Mouse (Mus musculus): ENCODE results near the gene Gdf15.

The Gdf15 gene

DNA sequence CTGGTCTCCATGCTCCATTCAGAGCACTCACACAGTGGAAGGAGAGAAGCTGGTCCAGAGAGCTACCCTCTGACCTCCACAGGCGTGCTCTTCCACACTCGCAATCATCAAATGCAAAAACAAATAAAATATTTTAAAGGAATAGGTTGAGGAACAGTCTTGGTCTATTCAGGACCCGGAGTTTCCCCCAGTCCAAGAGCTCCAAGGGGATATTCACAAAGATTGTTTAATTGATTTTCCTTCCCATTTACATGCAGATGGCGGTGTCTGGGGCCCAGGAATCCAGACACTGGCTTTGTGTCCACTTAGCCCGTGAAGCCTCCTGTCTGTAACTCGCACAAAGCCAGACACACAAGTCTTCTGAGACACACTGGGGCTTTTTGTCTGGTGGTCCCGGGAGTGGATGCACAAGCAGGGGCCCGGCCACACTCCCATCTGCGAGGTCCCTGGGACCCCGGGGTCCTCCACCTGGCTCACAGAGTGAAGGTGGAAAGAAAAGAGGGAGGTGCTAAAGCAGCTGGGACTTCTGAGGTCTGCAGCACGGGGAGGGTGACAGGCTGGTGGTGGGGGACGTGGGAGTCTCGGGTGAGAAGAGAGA lies 24.0 kb upstream of the Gdf15 start:
- DNase-seq = no peak

GRCm38 (mm10) chr8:70655469-70655868 lies 23.2 kb upstream of the Gdf15 start:
- no peak for DNase-seq

DNA sequence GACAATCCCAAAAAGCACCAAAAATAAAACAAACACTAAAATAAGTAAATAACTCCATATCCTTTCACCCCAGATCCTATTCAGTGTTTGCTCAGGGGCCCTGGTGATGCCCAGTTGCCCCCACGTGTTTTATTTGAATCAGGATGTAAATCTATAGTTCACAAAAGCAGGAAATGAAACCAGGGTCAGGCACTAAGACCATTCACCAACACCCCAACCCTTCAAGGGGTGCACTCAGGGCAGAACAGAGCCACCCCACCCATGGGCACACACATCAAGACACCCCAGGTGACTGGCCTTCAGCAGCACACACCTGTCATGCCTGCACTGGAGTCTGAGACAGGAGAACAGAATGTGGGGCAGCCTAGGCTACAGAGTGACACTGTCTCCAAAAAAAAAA lies 21.9 kb upstream of the Gdf15 start:
- DNase-seq = peak in 1 of 2 experiments; percentile 4

GRCm38 (mm10) chr8:70653226-70653625 lies 21.0 kb upstream of the Gdf15 start:
- DNase-seq = peak; percentile 74 to 76

DNA sequence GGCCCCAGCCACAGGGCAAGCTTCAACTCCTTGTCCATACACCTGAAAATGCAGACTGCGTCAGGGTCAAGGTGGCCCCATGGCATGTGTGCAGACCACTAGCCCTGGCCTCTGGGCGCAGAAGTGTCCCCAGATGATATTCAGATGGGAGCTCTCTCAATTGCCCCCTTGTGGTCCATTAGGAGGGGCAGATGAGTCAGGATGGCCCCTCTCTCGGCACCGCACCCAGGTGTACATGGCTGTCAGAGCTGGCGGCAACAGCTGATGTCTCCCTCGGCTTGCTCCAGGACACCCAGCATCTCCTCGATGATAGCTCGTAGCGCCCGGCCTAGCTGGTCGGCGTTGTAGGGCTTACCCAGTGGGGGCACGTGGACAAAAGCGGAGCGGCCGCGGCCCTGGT lies 18.1 kb upstream of the Gdf15 start:
- DNase-seq = no peak

GRCm38 (mm10) chr8:70649324-70649723 lies 17.1 kb upstream of the Gdf15 start:
- peak; percentile 88 to 93 for DNase-seq

- DNase-seq = no peak
Measured at GRCm38 (mm10) chr8:70648921-70649320, 16.7 kb upstream of the Gdf15 start.

GRCm38 (mm10) chr8:70648164-70648442 lies 15.8 kb upstream of the Gdf15 start:
- DNase-seq = no peak

DNA sequence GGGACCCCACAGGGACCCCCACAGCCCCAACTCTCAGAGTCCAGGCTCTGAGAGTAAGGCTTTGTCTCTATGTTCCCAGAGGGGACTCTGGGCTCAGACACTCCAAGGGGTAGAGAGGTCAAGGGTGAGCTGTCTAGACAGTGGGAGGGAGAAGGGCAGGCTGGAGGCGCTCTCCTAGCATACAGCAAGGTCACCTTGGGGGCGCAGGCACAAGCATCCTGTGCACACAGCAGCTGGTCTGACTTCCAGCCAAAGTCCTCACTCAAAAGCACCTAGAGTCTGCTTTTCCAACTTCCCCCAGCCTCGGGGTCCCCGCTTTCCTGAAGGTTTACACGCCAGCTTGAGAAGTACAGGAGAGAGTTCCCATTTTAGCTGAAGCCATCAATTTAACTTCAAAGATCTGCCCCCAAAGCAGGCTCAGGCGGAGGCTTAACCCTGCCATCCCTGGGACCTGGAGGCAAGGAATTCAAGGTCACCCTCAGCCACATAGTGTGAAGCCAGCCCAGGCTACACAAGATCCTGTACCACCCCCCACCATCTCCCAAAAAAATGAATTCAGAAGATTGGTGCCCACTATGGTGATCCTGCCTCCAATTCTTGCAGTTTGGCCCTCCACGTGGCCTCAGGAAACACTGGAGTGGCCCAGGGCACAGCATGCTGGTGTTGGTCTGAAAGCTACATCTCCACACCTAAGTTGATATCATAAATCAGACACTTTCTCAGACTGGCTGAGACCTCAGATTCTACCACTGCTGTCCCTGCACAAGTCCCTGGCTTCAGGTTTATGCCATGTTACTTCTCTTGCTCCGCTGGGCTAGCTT lies 15.3 kb upstream of the Gdf15 start:
- DNase-seq = no peak

DNA sequence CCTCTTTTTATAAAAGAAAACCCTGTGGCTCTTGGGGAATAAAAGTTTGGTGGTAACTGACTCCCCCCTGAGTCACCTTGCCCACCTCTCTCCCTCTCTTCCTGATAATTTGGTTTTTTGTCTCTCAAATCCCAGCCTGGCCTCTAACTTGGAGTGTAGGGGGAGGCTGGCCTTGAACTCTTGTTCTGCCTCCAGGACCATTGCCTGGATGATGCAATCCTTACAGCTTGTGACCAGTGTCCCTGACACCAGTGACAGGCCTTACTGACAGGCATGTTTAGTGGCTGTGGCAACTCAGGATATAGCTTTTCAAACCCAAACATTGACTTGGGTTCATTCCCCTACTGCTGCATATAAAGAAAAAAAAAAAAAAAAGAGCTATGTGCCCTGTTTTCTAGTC lies 14.5 kb upstream of the Gdf15 start:
- no peak for DNase-seq

GRCm38 (mm10) chr8:70646369-70646768 lies 14.1 kb upstream of the Gdf15 start:
- no peak for DNase-seq

DNA sequence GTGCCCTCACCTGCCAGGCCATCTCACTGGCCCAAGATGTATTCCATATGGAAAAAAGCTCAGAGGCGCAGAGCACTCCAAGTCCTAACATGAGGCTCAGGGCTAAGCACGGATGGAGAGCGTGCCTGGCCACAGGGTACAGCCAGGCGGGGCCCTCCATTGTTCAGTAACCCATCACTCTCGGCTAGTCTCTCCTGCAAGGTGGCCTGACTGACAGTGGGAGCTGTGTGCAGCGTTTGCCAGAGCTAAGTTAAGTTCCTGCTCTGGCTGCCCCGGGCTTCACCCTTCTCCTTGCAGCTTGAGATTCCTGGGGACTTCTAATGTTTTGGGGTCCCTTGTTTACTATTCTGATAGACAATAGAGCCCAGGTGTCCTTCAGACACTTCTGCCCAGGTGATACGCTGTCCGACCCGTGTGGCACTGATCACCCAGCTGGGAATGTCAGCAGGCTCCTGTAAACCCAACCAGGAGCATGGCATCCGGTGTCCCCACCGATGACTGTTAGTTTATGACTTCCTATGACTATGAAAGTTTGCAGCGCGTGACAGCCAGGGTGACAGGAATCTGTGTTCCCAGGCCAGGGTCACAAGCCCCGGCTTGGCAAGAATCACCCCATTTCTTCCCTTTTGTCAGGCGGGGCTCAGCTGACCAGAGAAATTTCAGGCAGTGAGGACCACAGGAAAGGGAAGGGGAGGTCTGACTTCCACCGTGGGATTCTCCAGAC lies 13.4 kb upstream of the Gdf15 start:
- peak; percentile 58 to 64 for DNase-seq

- DNase-seq = no peak
Measured at GRCm38 (mm10) chr8:70644065-70644464, 11.8 kb upstream of the Gdf15 start.

DNA sequence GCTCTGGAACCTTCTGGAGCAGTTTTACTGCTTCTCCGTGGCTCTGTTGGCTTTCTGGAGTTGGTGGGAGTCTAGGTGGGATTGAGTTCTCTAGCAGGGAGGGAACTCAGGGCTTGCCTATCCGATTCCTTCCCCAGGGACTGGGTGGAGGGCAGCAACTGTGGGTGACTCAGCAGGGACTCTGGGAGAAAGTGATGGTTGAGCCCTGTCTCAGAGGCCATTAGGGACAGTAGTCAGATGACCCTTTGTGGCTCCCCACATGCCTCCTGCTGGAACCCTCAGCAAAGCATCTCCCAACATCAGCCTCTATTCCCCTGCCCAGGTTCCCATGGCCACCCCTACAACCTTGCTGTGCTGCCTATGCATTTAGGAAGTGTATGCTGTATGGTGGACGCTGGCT lies 10.8 kb upstream of the Gdf15 start:
- DNase-seq = no peak

GRCm38 (mm10) chr8:70638752-70639151 lies 6.5 kb upstream of the Gdf15 start:
- no peak for DNase-seq

DNA sequence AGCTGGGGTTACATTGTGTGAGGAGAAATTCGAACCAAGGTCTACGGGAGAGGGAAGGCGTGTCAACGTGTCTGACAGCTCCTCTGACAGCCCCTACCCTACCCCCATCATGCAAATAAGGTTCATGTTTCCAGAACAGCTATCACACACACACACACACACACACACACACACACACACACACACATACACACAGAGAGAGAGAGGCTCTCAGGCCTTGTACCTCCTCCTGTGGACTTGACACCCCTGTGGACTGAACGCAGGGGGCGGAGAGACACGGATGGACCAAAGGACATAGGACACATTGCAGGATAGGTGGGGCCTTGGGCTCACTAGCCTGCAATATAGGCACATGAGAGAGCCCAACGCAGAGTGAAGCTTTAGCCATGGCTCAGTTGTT lies 4.6 kb upstream of the Gdf15 start:
- DNase-seq = no peak

- no peak for DNase-seq
Measured at GRCm38 (mm10) chr8:70635527-70635926, 3.3 kb upstream of the Gdf15 start.

GRCm38 (mm10) chr8:70634066-70634465 lies 1.8 kb upstream of the Gdf15 start:
- DNase-seq = peak; percentile 86 to 90

DNA sequence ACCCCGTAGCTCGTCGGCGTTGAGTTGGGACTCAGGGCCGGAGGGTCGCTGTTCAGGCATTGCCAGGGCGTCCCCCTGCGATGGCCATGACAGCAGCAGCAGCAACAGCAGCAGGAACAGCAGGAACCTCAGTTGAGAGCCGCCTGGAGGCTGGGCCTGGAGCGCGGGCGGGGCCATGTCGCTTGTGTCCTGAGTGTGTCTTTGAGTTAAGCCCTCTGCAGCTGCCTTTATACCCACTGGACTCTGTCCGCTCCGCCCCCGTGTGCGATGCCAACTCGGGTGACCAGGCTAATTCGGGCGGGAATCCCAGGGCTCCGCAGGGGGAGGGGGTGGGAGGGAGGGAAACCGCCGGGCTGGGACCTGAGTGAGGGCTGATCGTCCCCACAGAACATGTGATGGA lies 820 bp downstream of the Gdf15 start:
- DNase-seq = peak; percentile 62 to 69

DNA sequence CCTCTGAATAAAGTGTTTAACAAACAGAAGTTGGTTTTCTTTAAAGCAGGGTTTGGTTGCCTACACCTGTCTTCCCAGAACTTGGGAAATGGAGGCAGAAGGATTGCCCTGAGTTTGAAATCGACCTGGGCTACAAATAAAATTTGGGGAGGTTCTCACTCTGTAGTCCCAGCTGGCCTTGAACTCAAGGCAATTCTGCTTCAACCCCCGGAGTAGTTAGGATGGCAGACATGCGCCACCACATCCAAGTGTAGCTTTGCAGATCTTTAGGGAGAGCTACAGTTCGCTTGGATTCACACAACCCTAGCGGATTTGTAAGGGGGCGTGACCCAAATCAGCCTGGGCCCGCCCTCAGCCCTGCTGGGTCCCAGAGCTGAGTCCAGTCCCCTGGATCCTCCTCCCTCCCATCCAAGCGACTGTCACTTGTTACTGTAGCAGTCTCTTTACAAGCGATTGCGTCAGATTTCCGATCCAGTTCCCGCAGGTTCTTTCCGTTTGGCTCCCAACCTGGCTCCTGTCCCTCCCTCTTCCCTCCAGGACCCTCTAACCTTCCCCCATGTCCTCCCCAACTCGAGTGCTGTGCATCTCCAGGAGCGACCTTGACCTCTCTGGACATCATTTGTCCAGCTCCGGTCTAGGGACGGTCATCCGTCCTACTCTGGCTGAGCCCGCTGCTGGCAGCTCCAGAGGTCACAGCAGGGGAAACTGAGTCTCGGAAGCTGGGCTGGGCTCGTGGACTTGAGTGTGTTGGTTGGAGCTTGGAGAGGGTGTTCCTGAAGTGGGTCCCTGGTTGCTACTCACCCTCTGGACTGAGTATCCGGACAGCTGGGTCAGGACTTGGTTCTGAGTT lies 1.5 kb downstream of the Gdf15 start:
- DNase-seq = peak; percentile 68 to 82

DNA sequence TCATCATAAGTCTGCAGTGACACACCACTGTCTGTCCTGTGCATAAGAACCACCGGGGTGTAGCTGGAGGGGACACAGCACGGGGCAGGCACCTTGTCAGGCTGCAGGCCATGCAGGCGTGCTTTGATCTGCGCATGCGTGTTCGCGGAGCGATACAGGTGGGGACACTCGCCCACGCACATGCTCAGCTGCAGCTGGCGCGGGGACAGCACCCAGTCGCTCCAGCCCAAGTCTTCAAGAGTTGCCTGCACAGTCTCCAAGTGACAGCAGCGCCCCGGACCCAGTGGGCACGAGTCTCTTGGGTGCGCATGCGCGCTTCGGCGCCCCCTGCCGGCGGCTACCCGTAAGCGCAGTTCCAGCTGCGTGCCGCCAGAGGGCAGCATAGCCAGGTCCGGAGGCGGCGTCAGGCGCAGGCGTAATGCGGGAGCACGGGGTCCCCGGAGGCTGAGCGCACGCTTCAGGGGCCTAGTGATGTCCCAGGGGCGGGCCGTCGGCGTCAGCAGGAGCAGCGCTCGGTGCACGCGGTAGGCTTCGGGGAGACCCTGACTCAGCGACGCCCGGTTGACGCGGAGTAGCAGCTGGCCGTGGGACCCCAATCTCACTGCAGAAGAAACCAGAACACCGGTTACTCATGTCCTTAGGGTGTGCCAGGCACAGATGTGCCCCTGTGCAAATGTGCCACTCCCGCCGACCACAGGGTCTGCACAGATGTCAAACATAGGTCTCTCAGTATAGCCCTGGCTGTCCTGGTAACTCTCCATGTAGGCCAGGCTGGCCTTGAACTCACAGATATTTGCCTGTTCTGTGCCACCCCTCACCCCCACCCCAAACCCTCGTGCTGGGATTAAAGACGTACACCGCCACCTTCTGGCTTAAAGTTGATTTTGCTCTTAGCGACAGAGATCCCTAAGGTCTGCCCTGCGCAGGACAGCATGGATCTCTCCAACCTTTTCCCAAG lies 2.4 kb downstream of the Gdf15 start:
- peak; percentile 85 to 87 for DNase-seq

DNA sequence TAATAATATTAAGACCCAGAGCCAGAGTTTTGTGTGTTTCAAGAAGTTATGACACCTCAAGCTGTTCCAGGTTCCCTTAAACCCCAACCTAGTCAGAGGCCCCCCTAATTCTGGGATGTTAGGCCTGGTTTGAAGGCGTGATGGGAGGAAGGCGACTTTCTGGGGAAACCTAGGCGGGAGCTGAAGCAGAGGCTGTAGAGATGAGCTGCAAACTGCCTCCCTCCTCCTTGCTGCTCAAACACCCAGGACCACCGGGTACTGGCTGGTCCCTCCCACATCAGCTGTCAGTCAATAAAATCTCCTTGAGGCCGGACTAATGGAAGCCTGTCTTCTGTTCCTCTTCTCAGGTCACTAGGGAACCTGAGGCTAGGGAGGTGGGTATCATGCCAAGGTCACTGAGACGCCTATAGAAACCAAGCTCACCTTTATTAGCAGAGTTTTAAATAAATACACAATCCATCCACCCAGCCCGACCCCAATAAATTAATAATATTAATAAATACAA lies 3.2 kb downstream of the Gdf15 start:
- no peak for DNase-seq
